Mouse (Mus musculus): ENCODE results near the gene Amy1. TPM values are rescaled to one million over a fixed set of nuclear protein-coding genes. Genes with fewer than 3 reads are reported as not detected.
"Not testable (repeated sequence)": the region's sequence is repeated elsewhere in the genome, so short reads cannot be mapped to it uniquely, and the experiment has no call there.

Amy1 gene
- polyA plus RNA-seq, 1 experiment: 2.3 TPM

GRCm38 (mm10) chr3:113590844-113591243 lies 15.7 kb downstream of the Amy1 start:
- Histone ChIP-seq H3K27ac (ENCODE audit: control insufficient read depth, insufficient read depth, low read depth, low read length, poor library complexity) (no peak overlapping the region), H3K4me1 (ENCODE audit: control insufficient read depth, insufficient read depth, low read length) (no peaks in the 10 kb centered on the region), H3K4me3 (replicated peaks; ENCODE audit: control insufficient read depth, low read depth, low read length) (no peak overlapping the region)
- 73% methylated on average over 1 of the region's 1 CpGs for WGBS
- no peak for TF ChIP-seq CTCF (IDR thresholded peaks at IDR 0.05; ENCODE audit: control insufficient read depth, insufficient read depth, low read length)
- no peak for TF ChIP-seq POLR2A (IDR thresholded peaks at IDR 0.05; ENCODE audit: borderline replicate concordance, control insufficient read depth, low read depth, low read length)

- Histone ChIP-seq H3K4me3 (replicated peaks; ENCODE audit: control insufficient read depth, low read depth, low read length) (no peak overlapping the region), H3K4me1 (ENCODE audit: control insufficient read depth, insufficient read depth, low read length) (no peaks in the 10 kb centered on the region), H3K27ac (ENCODE audit: control insufficient read depth, insufficient read depth, low read depth, low read length, poor library complexity) (no peak overlapping the region)
- TF ChIP-seq POLR2A (IDR thresholded peaks at IDR 0.05; ENCODE audit: borderline replicate concordance, control insufficient read depth, low read depth, low read length) (no peak), CTCF (IDR thresholded peaks at IDR 0.05; ENCODE audit: control insufficient read depth, insufficient read depth, low read length) (no peak)
- WGBS: 76% methylated on average over 4 of the region's 4 CpGs
Observed at GRCm38 (mm10) chr3:113574578-113574977, 31.9 kb downstream of the Amy1 start.

GRCm38 (mm10) chr3:113574138-113574537 lies 32.4 kb downstream of the Amy1 start:
- TF ChIP-seq POLR2A (IDR thresholded peaks at IDR 0.05; ENCODE audit: borderline replicate concordance, control insufficient read depth, low read depth, low read length) (no peak), CTCF (IDR thresholded peaks at IDR 0.05; ENCODE audit: control insufficient read depth, insufficient read depth, low read length) (no peak)
- no peaks in the 10 kb centered on the region for H3K4me1 ChIP-seq (ENCODE audit: control insufficient read depth, insufficient read depth, low read length)
- no peak overlapping the region for H3K27ac ChIP-seq (ENCODE audit: control insufficient read depth, insufficient read depth, low read depth, low read length, poor library complexity)
- 73% methylated on average over 2 of the region's 2 CpGs for WGBS
- no peak overlapping the region for H3K4me3 ChIP-seq (replicated peaks; ENCODE audit: control insufficient read depth, low read depth, low read length)

- Histone ChIP-seq H3K4me1 (ENCODE audit: control insufficient read depth, insufficient read depth, low read length) (no peaks in the 10 kb centered on the region), H3K4me3 (replicated peaks; ENCODE audit: control insufficient read depth, low read depth, low read length) (no peak overlapping the region), H3K27ac (ENCODE audit: control insufficient read depth, insufficient read depth, low read depth, low read length, poor library complexity) (no peak overlapping the region)
- WGBS: 72% methylated on average over 3 of the region's 3 CpGs
- TF ChIP-seq CTCF (IDR thresholded peaks at IDR 0.05; ENCODE audit: control insufficient read depth, insufficient read depth, low read length) (no peak), POLR2A (IDR thresholded peaks at IDR 0.05; ENCODE audit: borderline replicate concordance, control insufficient read depth, low read depth, low read length) (no peak)
Observed at GRCm38 (mm10) chr3:113572158-113572557, 34.3 kb downstream of the Amy1 start.

- Histone ChIP-seq H3K4me1 (ENCODE audit: control insufficient read depth, insufficient read depth, low read length) (no peaks in the 10 kb centered on the region), H3K27ac (ENCODE audit: control insufficient read depth, insufficient read depth, low read depth, low read length, poor library complexity) (no peak overlapping the region), H3K4me3 (replicated peaks; ENCODE audit: control insufficient read depth, low read depth, low read length) (no peak overlapping the region)
- TF ChIP-seq POLR2A (IDR thresholded peaks at IDR 0.05; ENCODE audit: borderline replicate concordance, control insufficient read depth, low read depth, low read length): no peak
Observed at GRCm38 (mm10) chr3:113539692-113540091, 66.8 kb downstream of the Amy1 start.

DNA sequence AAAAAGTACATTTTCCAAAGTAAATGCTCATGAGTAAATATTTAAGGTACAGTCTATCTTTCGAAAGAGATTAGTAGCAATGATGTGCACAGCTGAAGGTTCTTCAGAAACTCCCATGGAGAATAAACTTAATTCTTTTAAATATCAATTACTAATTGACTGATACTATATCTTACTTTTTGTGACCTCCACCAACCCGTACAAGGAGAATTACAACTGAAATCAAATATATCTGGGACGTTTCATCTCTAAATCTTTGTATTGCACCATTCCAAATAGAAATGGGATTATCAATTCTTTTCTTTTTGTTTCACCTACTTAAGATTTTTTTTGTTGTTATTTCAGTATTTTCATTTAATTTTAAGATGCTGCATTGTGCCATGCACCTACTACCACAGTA lies 74.2 kb downstream of the Amy1 start, which contains the start of gene Amy2a1:
Gene Amy2a1, minus strand, starts transcription at position 101 of the 400 bp plus-strand sequence.
- WGBS: 75% methylated on average over 3 of the region's 3 CpGs
- H3K4me3 ChIP-seq (replicated peaks; ENCODE audit: control insufficient read depth, low read depth, low read length); H3K4me1 ChIP-seq (ENCODE audit: control insufficient read depth, insufficient read depth, low read length); H3K27ac ChIP-seq (ENCODE audit: control insufficient read depth, insufficient read depth, low read depth, low read length, poor library complexity): not testable (repeated sequence)

Other genes with a start within 250 kb of the Amy1 start
- gene Amy2a1, start 74.3 kb downstream of the Amy1 start, polyA plus RNA-seq (2011; ENCODE audit: insufficient read depth, insufficient read length, low replicate concordance, missing spikeins): not detected in 2 replicates
- 9.6 and 10.8 TPM in 2 replicates for gene Rnpc3, start 23.4 kb upstream of the Amy1 start, polyA plus RNA-seq (2011; ENCODE audit: insufficient read depth, insufficient read length, low replicate concordance, missing spikeins)